Mouse (Mus musculus) forebrain, embryonic 11.5 days (tissue): ENCODE measurements at regions not wholly inside any gene's neighbourhood (a gene's known extent, or its start where the extent isn't known, plus 50 kb on each side); places are given as distances from the start of the nearest gene placed in this dataset.

Source experiments
- ATAC-seq: fragments of 200-750 bp; cut with Nextera tagmentation; replicated peaks from 2 replicates; pipeline ENCODE4 v1.8.0; 2017; ENCODE audit warnings: moderate TSS enrichment; ENCODE audit not compliant: low FRiP score
- DNase-seq: peaks from one replicate; pipeline ENCODE4 v3.0.0-alpha.2; 2017; ENCODE audit warnings: low spot score
- H3K27ac ChIP-seq: fragments of 300-500 bp; sonication (generic); 2 replicates; pipeline ENCODE4 v1.5.1; 2014; ENCODE audit warnings: low read depth, low read length
- H3K27me3 ChIP-seq: fragments of 300-500 bp; sonication (generic); 2 replicates; pipeline ENCODE4 v1.6.1; 2014; ENCODE audit warnings: mild to moderate bottlenecking, low read length, mixed read lengths; ENCODE audit not compliant: control insufficient read depth, insufficient read depth
- H3K36me3 ChIP-seq: fragments of 300-500 bp; sonication (generic); 2 replicates; pipeline ENCODE4 v1.6.1; 2014; ENCODE audit warnings: mild to moderate bottlenecking, low read length, moderate library complexity, mixed read lengths; ENCODE audit not compliant: control insufficient read depth, insufficient read depth
- H3K4me1 ChIP-seq: fragments of 300-500 bp; sonication (generic); replicated peaks from 2 replicates; pipeline ENCODE4 v1.6.1; 2014; ENCODE audit warnings: low read length, mixed read lengths; ENCODE audit not compliant: control insufficient read depth, insufficient read depth
- H3K4me2 ChIP-seq: fragments of 300-500 bp; sonication (generic); 2 replicates; pipeline ENCODE4 v1.6.1; 2014; ENCODE audit warnings: low read depth, mild to moderate bottlenecking, low read length, moderate library complexity, mixed read lengths; ENCODE audit not compliant: severe bottlenecking
- H3K4me3 ChIP-seq: fragments of 300-500 bp; sonication (generic); 2 replicates; pipeline ENCODE4 v1.5.1; 2014; ENCODE audit warnings: low read depth, low read length
- H3K9ac ChIP-seq: fragments of 300-500 bp; sonication (generic); 2 replicates; pipeline ENCODE4 v1.6.1; 2014; ENCODE audit warnings: low read length
- H3K9me3 ChIP-seq: fragments of 300-500 bp; sonication (generic); 2 replicates; pipeline ENCODE4 v1.6.1; 2016; ENCODE audit warnings: low read length, mixed read lengths; ENCODE audit not compliant: control insufficient read depth
- WGBS: fragments of 180-500 bp; shearing (Covaris S2); extraction: QIAGEN DNeasy Blood & Tissue Kit; methylation state at CpG from one replicate; pipeline ENCODE4 v1.1.7; 2014; 5-methylcytosine and 5-hydroxymethylcytosine counted together

- Histone ChIP-seq H3K9ac (no peak overlapping the region), H3K36me3 (no peaks in the 10 kb centered on the region), H3K27ac (no peak overlapping the region), H3K4me1 (no peaks in the 10 kb centered on the region), H3K4me2 (no peak overlapping the region), H3K9me3 (no peaks in the 10 kb centered on the region), H3K27me3 (no peaks in the 10 kb centered on the region), H3K4me3 (no peak overlapping the region)
- DNase-seq (no peak), ATAC-seq (no peak)
- 87% methylated on average over 2 of the region's 2 CpGs for WGBS
Measured at GRCm38 (mm10) chr3:60389032-60389431, 83.6 kb upstream of the Mbnl1 start.

GRCm38 (mm10) chr3:60395299-60395698 lies 77.3 kb upstream of the Mbnl1 start:
- Histone ChIP-seq H3K9ac (no peak overlapping the region), H3K36me3 (no peaks in the 10 kb centered on the region), H3K27ac (no peak overlapping the region), H3K4me2 (no peak overlapping the region), H3K4me3 (no peak overlapping the region), H3K27me3 (no peaks in the 10 kb centered on the region), H3K4me1 (no peaks in the 10 kb centered on the region), H3K9me3 (no peaks in the 10 kb centered on the region)
- ATAC-seq (no peak), DNase-seq (no peak)
- WGBS = 84% methylated on average over 4 of the region's 4 CpGs

GRCm38 (mm10) chr3:60396971-60397370 lies 75.7 kb upstream of the Mbnl1 start:
- H3K9ac ChIP-seq = no peak overlapping the region
- no peak overlapping the region for H3K4me2 ChIP-seq
- WGBS = 83% methylated on average over 3 of the region's 3 CpGs
- no peaks in the 10 kb centered on the region for H3K36me3 ChIP-seq
- no peaks in the 10 kb centered on the region for H3K9me3 ChIP-seq
- DNase-seq (no peak), ATAC-seq (no peak)
- H3K4me3 ChIP-seq = no peak overlapping the region
- no peak overlapping the region for H3K27ac ChIP-seq
- H3K4me1 ChIP-seq = no peaks in the 10 kb centered on the region
- no peaks in the 10 kb centered on the region for H3K27me3 ChIP-seq

GRCm38 (mm10) chr3:60398796-60399195 lies 73.8 kb upstream of the Mbnl1 start:
- no peaks in the 10 kb centered on the region for H3K36me3 ChIP-seq
- H3K27me3 ChIP-seq = no peaks in the 10 kb centered on the region

DNA sequence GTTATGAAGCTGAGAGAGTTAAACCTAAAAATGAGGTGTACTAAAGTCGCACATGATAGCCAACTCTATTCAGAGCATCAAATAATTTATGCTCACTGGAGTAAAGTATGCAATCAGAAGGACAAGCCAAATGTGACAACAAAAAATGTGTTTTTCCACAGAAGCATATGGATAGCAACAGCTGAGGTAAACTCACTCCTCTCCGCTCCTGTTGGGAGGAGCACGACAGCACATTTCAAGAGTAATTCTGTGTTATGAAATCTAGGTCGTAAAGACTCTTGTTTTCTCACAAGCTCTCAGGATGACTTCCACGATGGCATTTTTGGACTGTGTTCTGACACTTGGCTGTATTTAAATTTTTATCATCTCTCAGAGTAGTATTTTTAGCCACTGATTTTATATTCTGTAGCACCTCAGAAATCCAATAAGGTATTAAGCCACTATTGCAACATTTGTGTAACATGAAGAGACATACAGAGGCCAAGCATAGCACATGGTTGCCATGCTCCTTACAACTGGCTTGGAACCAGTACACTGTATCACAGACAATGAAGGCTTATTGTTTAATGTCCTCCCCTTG lies 70.3 kb upstream of the Mbnl1 start:
- no peaks in the 10 kb centered on the region for H3K9me3 ChIP-seq
- no peaks in the 10 kb centered on the region for H3K36me3 ChIP-seq
- H3K4me3 ChIP-seq = no peak overlapping the region
- H3K27me3 ChIP-seq = no peaks in the 10 kb centered on the region
- no peak overlapping the region for H3K4me2 ChIP-seq
- H3K9ac ChIP-seq = no peak overlapping the region
- H3K4me1 ChIP-seq = no peaks in the 10 kb centered on the region
- no peak overlapping the region for H3K27ac ChIP-seq
- WGBS = 89% methylated on average over 5 of the region's 5 CpGs
- DNase-seq (no peak), ATAC-seq (no peak)

More at GRCm38 (mm10) chr3:60398796-60399195, 73.8 kb upstream of the Mbnl1 start:
- no peak overlapping the region for H3K9ac ChIP-seq
- no peak overlapping the region for H3K4me3 ChIP-seq
- no peaks in the 10 kb centered on the region for H3K4me1 ChIP-seq
- H3K4me2 ChIP-seq = no peak overlapping the region
- ATAC-seq (no peak), DNase-seq (no peak)
- no peaks in the 10 kb centered on the region for H3K9me3 ChIP-seq
- no peak overlapping the region for H3K27ac ChIP-seq

DNA sequence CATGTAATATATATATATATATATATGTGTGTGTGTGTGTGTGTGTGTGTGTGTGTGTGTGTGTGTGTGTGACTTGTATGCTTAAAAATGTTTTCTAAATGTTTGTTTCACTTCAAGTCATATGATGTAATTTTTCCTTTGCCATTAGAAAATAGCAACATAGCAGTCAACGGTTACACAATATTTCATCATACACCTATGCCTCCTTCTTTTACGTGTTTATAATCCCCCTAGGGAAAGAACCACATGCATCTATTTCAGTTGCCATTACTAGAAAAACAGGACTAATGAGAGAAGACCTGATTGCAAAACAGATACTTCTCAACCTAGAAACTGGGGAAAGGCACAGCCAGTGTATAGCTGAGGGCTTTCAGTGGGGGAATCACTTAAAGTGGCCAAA lies 65.2 kb upstream of the Mbnl1 start:
- no peaks in the 10 kb centered on the region for H3K4me1 ChIP-seq
- 89% methylated on average over 2 of the region's 2 CpGs for WGBS

GRCm38 (mm10) chr3:60407906-60408305 lies 64.7 kb upstream of the Mbnl1 start:
- H3K9ac ChIP-seq = no peak overlapping the region
- 74% methylated on average over 1 of the region's 1 CpGs for WGBS
- ATAC-seq (no peak), DNase-seq (no peak)
- no peaks in the 10 kb centered on the region for H3K27me3 ChIP-seq
- no peak overlapping the region for H3K4me2 ChIP-seq
- H3K4me3 ChIP-seq = no peak overlapping the region
- H3K9me3 ChIP-seq = no peaks in the 10 kb centered on the region
- H3K4me1 ChIP-seq = no peaks in the 10 kb centered on the region
- no peaks in the 10 kb centered on the region for H3K36me3 ChIP-seq
- H3K27ac ChIP-seq = no peak overlapping the region

More for the DNA sequence above, 65.2 kb upstream of the Mbnl1 start:
- Histone ChIP-seq H3K4me2 (no peak overlapping the region), H3K9ac (no peak overlapping the region), H3K36me3 (no peaks in the 10 kb centered on the region), H3K27me3 (no peaks in the 10 kb centered on the region), H3K4me3 (no peak overlapping the region), H3K27ac (no peak overlapping the region), H3K9me3 (no peaks in the 10 kb centered on the region)
- DNase-seq (no peak), ATAC-seq (no peak)

DNA sequence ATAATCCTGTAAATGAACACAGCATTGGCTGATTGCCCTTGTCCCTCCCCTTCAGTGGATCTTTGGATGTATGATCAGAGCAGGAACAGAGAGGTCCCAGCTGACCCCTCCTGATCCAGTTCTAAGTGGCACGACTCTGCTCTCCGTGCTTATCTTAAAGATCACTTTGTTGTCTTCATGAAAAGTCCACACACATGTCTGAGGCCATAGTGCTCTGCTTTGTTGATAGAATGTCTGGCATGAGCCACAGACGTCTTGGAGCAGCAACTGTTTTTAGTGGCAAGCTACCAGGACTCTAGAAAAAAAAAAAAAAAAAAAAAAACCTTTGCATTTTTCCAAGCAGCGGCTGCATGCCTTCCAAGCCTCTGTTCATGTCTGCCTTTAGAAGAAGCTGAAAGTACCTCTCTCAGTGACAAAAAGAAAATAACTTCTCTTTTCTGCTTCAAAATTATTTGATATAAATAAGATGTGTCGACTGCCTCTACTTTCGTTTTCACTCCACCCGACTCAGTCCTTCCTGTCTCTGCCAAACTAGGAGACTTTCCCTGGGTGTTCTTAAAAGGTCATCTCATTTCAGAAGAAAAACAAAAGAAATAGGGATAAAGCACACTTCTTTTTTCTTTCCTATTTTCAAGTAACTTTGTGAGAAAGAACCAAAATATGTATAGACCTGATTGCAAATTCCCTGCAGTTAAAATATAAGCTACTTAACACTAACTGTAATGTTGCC lies 63.9 kb upstream of the Mbnl1 start:
- H3K4me1 ChIP-seq = no peaks in the 10 kb centered on the region
- no peaks in the 10 kb centered on the region for H3K9me3 ChIP-seq
- H3K9ac ChIP-seq = no peak overlapping the region
- 71% methylated on average over 7 of the region's 7 CpGs for WGBS
- no peak overlapping the region for H3K4me2 ChIP-seq
- H3K36me3 ChIP-seq = no peaks in the 10 kb centered on the region
- no peaks in the 10 kb centered on the region for H3K27me3 ChIP-seq
- H3K27ac ChIP-seq = no peak overlapping the region
- H3K4me3 ChIP-seq = no peak overlapping the region
- ATAC-seq (no peak), DNase-seq (no peak)

GRCm38 (mm10) chr3:60409283-60409633 lies 63.4 kb upstream of the Mbnl1 start:
- no peak for DNase-seq
- H3K4me2 ChIP-seq = no peak overlapping the region
- H3K4me3 ChIP-seq = no peak overlapping the region
- no peak overlapping the region for H3K9ac ChIP-seq
- H3K36me3 ChIP-seq = no peaks in the 10 kb centered on the region
- no peaks in the 10 kb centered on the region for H3K4me1 ChIP-seq
- H3K9me3 ChIP-seq = no peaks in the 10 kb centered on the region
- H3K27me3 ChIP-seq = no peaks in the 10 kb centered on the region
- ATAC-seq = no peak
- no peak overlapping the region for H3K27ac ChIP-seq
